Mouse (Mus musculus) spleen, adult 2 months (tissue): Measurements from ENCODE around the gene Ust. TPM values are rescaled to one million over a fixed set of nuclear protein-coding genes. Genes with fewer than 3 reads are reported as not detected.

Experiments
- DNase-seq, 2 experiments: peaks; one replicate each; pipeline versions ENCODE4 v3.0.0 to v3.0.0-alpha.2; 2012 to 2021; ENCODE audit warnings: low spot score in 2 of 2, low read depth in 1 of 2
- H3K27ac ChIP-seq: fragments of 200-500 bp; 2 replicates; pipeline ENCODE4 v1.5.1; 2012; ENCODE audit warnings: low read length, inconsistent platforms; ENCODE audit not compliant: insufficient read depth
- H3K27me3 ChIP-seq: fragments of 200-500 bp; 2 replicates; pipeline ENCODE4 v1.6.1; 2012; ENCODE audit warnings: mild to moderate bottlenecking, moderate library complexity, low read length, inconsistent platforms; ENCODE audit not compliant: control insufficient read depth, insufficient read depth
- H3K36me3 ChIP-seq: fragments of 200-500 bp; 2 replicates; pipeline ENCODE4 v1.6.1; 2012; ENCODE audit warnings: mild to moderate bottlenecking, low read length, inconsistent platforms; ENCODE audit not compliant: control insufficient read depth, insufficient read depth
- H3K4me1 ChIP-seq: fragments of 200-500 bp; 2 replicates; pipeline ENCODE4 v1.6.1; 2011; ENCODE audit warnings: inconsistent platforms; ENCODE audit not compliant: control insufficient read depth, insufficient read depth, insufficient read length
- H3K4me3 ChIP-seq: fragments of 200-500 bp; 2 replicates; pipeline ENCODE4 v1.5.1; 2011; ENCODE audit warnings: mild to moderate bottlenecking, inconsistent platforms; ENCODE audit not compliant: insufficient read depth, insufficient read length; ENCODE audit errors: extremely low read depth
- CTCF ChIP-seq: fragments of 200-500 bp; IDR thresholded peaks from 2 replicates; pipeline ENCODE4 v1.5.1; 2011; ENCODE audit warnings: mild to moderate bottlenecking, inconsistent platforms; ENCODE audit not compliant: insufficient read depth, insufficient read length, insufficient replicate concordance; ENCODE audit errors: extremely low read depth
- POLR2A ChIP-seq: fragments of 200-500 bp; IDR thresholded peaks from 2 replicates; pipeline ENCODE4 v1.6.1; 2011; ENCODE audit warnings: low read depth, low read length, inconsistent platforms
- WGBS: fragments of 180-500 bp; shearing (Covaris S2); methylation state at CpG from one replicate; pipeline ENCODE4 v1.1.7; 2018; 5-methylcytosine and 5-hydroxymethylcytosine counted together
- polyA plus RNA-seq: library from polyadenylated mRNA; depleted of rRNA; stranded (reverse); fragments of >200 nt; gene quantifications from 2 replicates; pipeline ENCODE4 v1.2.3, GENCODE M21; 2012

Ust gene
- polyA plus RNA-seq, 1 experiment: 1.9 TPM

GRCm38 (mm10) chr10:8358286-8359045 is 160.2 kb downstream of the Ust start:
- Histone ChIP-seq H3K27ac (no peak overlapping the region), H3K36me3 (no peaks in the 10 kb centered on the region), H3K27me3 (no peaks in the 10 kb centered on the region), H3K4me3 (no peak overlapping the region), H3K4me1 (peaks cover 2% of the 10 kb centered on the region; the same call in 1 of the 2 replicates)
- no peak for DNase-seq
- TF ChIP-seq CTCF (no peak), POLR2A (no peak)
- WGBS: 83% methylated on average over 15 of the region's 15 CpGs

GRCm38 (mm10) chr10:8353534-8353933 is 165.1 kb downstream of the Ust start:
- TF ChIP-seq POLR2A: no peak
- no peak for TF ChIP-seq CTCF
- Histone ChIP-seq H3K4me1 (peaks cover 2% of the 10 kb centered on the region; the same call in 1 of the 2 replicates), H3K27ac (no peak overlapping the region), H3K4me3 (no peak overlapping the region), H3K36me3 (no peaks in the 10 kb centered on the region), H3K27me3 (no peaks in the 10 kb centered on the region)
- no peak for DNase-seq
- WGBS: 39% methylated on average over 4 of the region's 4 CpGs

- Histone ChIP-seq H3K4me3 (no peak overlapping the region), H3K4me1 (peaks cover 2% of the 10 kb centered on the region; the same call in 1 of the 2 replicates), H3K27me3 (no peaks in the 10 kb centered on the region), H3K36me3 (no peaks in the 10 kb centered on the region), H3K27ac (no peak overlapping the region)
- TF ChIP-seq CTCF: no peak
- TF ChIP-seq POLR2A: no peak
- WGBS: 88% methylated on average over 7 of the region's 7 CpGs
- DNase-seq: no peak
These were observed 168.0 kb downstream of the Ust start for GRCm38 (mm10) chr10:8350626-8351025.

GRCm38 (mm10) chr10:8347497-8347896 is 171.1 kb downstream of the Ust start:
- Histone ChIP-seq H3K27ac (no peak overlapping the region), H3K36me3 (no peaks in the 10 kb centered on the region), H3K4me1 (no peaks in the 10 kb centered on the region), H3K27me3 (no peaks in the 10 kb centered on the region), H3K4me3 (no peak overlapping the region)
- DNase-seq: no peak
- 89% methylated on average over 5 of the region's 5 CpGs for WGBS
- no peak for TF ChIP-seq POLR2A

- DNase-seq: no peak
- 27% methylated on average over 2 of the region's 2 CpGs for WGBS
These were observed 176.1 kb downstream of the Ust start for GRCm38 (mm10) chr10:8342556-8342955.

GRCm38 (mm10) chr10:8339645-8340428 is 178.8 kb downstream of the Ust start:
- Histone ChIP-seq H3K27me3 (no peaks in the 10 kb centered on the region), H3K4me1 (no peaks in the 10 kb centered on the region), H3K36me3 (no peaks in the 10 kb centered on the region), H3K27ac (no peak overlapping the region), H3K4me3 (no peak overlapping the region)
- no peak for DNase-seq
- 83% methylated on average over 12 of the region's 12 CpGs for WGBS
- no peak for TF ChIP-seq POLR2A
- TF ChIP-seq CTCF: no peak

More at GRCm38 (mm10) chr10:8342556-8342955, 176.1 kb downstream of the Ust start:
- H3K4me1 ChIP-seq: no peaks in the 10 kb centered on the region
- no peak for TF ChIP-seq POLR2A
- TF ChIP-seq CTCF: no peak
- no peak overlapping the region for H3K27ac ChIP-seq
- no peak overlapping the region for H3K4me3 ChIP-seq
- no peaks in the 10 kb centered on the region for H3K27me3 ChIP-seq
- H3K36me3 ChIP-seq: no peaks in the 10 kb centered on the region

- no peak for DNase-seq
- Histone ChIP-seq H3K27me3 (no peaks in the 10 kb centered on the region), H3K4me3 (no peak overlapping the region), H3K4me1 (no peaks in the 10 kb centered on the region), H3K27ac (no peak overlapping the region), H3K36me3 (no peaks in the 10 kb centered on the region)
- TF ChIP-seq CTCF (no peak), POLR2A (no peak)
- WGBS: 86% methylated on average over 1 of the region's 1 CpGs
These were observed 182.0 kb downstream of the Ust start for GRCm38 (mm10) chr10:8336601-8337000.
